Mouse (Mus musculus) kidney, adult 2 months (tissue): Measurements from ENCODE around the gene Ywhab.

Experiments
- CTCF ChIP-seq: fragments of 200-500 bp; conservative IDR thresholded peaks from 2 replicates; pipeline ENCODE4 v1.5.1; 2011; ENCODE audit warnings: low read depth, mild to moderate bottlenecking, control low read depth, low read length, moderate library complexity, mixed read lengths; ENCODE audit not compliant: insufficient read depth, insufficient read length
- POLR2A ChIP-seq: fragments of 200-500 bp; IDR thresholded peaks from one replicate; pipeline ENCODE4 v1.6.1; 2011; ENCODE audit warnings: low read depth, low read length, control low read depth

GRCm38 (mm10) chr2:164038407-164039028, 43.8 kb downstream of the Ywhab start:
- no peak for TF ChIP-seq CTCF
- no peak for TF ChIP-seq POLR2A
